Mouse (Mus musculus): Measurements from ENCODE around the gene Ermard. TPM values are rescaled to one million over a fixed set of nuclear protein-coding genes. Genes with fewer than 3 reads are reported as not detected.
A peak's percentile ranks its signal among the peaks of the same experiment; 100 is the strongest.
"Not testable (repeated sequence)": the region's sequence is repeated elsewhere in the genome, so short reads cannot be mapped to it uniquely, and the experiment has no call there.

Gene Ermard
- polyA plus RNA-seq, 1 experiment from 2014 or later, result 94.3 TPM

GRCm38 (mm10) chr17:15031414-15031813, 9.6 kb upstream of the Ermard start:
- not testable (repeated sequence) for H3K4me2 ChIP-seq; H3K27me3 ChIP-seq; H3K27ac ChIP-seq; H3K4me3 ChIP-seq; H3K9me3 ChIP-seq (replicated peaks); H3K9ac ChIP-seq; H3K36me3 ChIP-seq (ENCODE audit: poor library complexity, severe bottlenecking); ATAC-seq; H3K4me1 ChIP-seq
- WGBS, result no CpG with 5 or more reads among the region's 4 CpGs

DNA sequence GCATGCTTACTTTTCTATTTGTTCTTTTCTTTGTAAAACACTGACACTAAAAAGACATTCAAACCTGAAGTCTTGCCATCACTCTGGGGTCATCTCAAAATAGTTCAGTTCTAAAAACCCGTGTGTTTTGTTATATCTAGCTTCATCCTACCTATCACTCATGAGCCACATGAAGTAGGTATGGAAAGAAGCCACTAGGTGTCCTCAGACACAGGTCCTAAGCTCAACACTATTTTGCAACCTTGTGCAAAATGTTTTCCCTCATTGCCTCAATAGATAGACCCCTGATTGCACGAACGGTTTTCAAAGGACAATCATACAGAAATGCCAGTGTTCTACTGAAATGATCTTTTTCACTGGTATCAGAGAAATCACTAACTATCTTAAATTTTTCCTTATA, 553 bp upstream of the Ermard start:
- H3K36me3 ChIP-seq (ENCODE audit: poor library complexity, severe bottlenecking); H3K4me3 ChIP-seq; H3K27me3 ChIP-seq; H3K27ac ChIP-seq; ATAC-seq; H3K9me3 ChIP-seq (replicated peaks); H3K9ac ChIP-seq; H3K4me2 ChIP-seq; H3K4me1 ChIP-seq: not testable (repeated sequence)
- WGBS, result no CpG with 5 or more reads among the region's 3 CpGs

DNA sequence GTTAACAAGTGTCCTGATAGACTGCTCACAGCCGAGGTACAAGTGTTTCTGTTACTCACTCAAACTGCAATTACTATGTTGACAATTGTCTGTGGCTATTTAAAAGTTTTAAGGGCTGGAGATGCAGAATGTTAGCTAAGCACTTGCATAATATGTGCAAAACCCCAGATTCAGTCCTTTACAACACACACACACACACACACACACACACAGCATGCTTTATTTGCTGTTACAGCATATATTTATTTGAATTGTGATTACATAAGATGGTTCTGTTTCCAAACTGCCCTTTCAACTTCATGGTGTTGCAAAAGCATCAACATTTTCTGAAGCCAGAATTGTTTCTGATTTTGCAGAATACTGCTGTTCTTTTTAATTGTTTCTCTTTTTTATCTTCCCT, 9.3 kb downstream of the Ermard start:
- H3K4me2 ChIP-seq; H3K4me1 ChIP-seq; H3K9ac ChIP-seq; H3K9me3 ChIP-seq (replicated peaks); H3K4me3 ChIP-seq; H3K36me3 ChIP-seq (ENCODE audit: poor library complexity, severe bottlenecking); H3K27ac ChIP-seq; ATAC-seq; H3K27me3 ChIP-seq: not testable (repeated sequence)
- WGBS, result no CpG with 5 or more reads among the region's 1 CpGs

DNA sequence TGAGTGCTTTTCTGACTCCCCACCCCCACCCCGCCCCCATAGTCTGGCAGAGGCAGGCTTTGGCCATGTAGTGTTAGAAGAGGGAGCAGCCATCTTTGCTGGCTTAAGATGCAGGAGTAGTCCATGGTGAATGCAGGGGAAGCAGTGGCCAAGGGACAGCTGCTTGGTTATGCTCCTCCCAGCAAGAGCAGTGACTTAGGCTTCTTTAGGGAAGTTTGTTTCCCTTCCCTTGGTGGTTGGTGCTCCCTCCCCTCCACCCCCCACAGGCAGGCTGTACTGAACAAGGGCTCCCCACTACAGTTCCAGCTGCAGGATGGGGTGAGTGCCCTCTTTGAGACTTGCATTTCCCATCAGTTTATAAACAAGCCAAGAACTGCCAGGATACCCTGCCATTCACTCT, 11.8 kb downstream of the Ermard start:
- not testable (repeated sequence) for H3K9me3 ChIP-seq (replicated peaks); H3K4me3 ChIP-seq; H3K4me1 ChIP-seq; H3K27ac ChIP-seq; H3K27me3 ChIP-seq; H3K4me2 ChIP-seq; H3K9ac ChIP-seq; ATAC-seq
- WGBS, result 60% methylated on average over 1 of the region's 1 CpGs
- peaks cover 20% of the 10 kb centered on the region for H3K36me3 ChIP-seq (ENCODE audit: poor library complexity, severe bottlenecking)

- not testable (repeated sequence) for H3K27me3 ChIP-seq; H3K9ac ChIP-seq; ATAC-seq; H3K27ac ChIP-seq; H3K4me2 ChIP-seq; H3K9me3 ChIP-seq (replicated peaks); H3K4me3 ChIP-seq; H3K4me1 ChIP-seq
- 96% methylated on average over 6 of the region's 8 CpGs for WGBS
- H3K36me3 ChIP-seq (ENCODE audit: poor library complexity, severe bottlenecking), result peaks cover 25% of the 10 kb centered on the region
Measured at GRCm38 (mm10) chr17:15053183-15053828, 12.3 kb downstream of the Ermard start.

GRCm38 (mm10) chr17:15053829-15054200, 12.8 kb downstream of the Ermard start:
- WGBS, result 92% methylated on average over 13 of the region's 13 CpGs
- ATAC-seq, H3K4me3 ChIP-seq: not testable (repeated sequence)

DNA sequence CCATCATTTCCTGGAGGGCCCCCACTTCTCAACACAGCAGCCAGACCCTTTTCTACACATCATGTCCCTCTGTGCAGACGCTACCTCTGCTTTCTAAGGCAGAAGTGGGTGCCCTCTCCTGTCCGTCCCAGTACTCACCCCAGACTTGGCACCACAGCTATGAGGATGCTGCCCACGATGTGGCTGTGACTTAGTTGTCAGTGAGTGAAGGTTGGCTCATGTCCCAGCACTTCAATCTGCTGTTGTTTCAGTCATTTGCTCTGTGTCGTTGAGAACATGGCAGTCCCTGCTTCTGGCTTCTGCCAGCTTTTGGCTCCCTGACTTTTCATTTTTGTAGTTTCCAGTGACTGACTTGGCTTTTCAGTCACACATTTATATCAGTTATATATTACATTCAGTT, 14.9 kb downstream of the Ermard start:
- Histone ChIP-seq H3K27ac (no peak overlapping the region), H3K36me3 (ENCODE audit: poor library complexity, severe bottlenecking) (peaks cover 49% of the 10 kb centered on the region), H3K9me3 (replicated peaks) (no peaks in the 10 kb centered on the region), H3K4me2 (no peak overlapping the region), H3K27me3 (no peaks in the 10 kb centered on the region), H3K4me1 (no peaks in the 10 kb centered on the region), H3K4me3 (no peak overlapping the region), H3K9ac (no peak overlapping the region)
- no peak for ATAC-seq
- WGBS, result 82% methylated on average over 4 of the region's 4 CpGs

More at GRCm38 (mm10) chr17:15053829-15054200, 12.8 kb downstream of the Ermard start:
- H3K27me3 ChIP-seq; H3K4me1 ChIP-seq; H3K9ac ChIP-seq; H3K9me3 ChIP-seq (replicated peaks); H3K4me2 ChIP-seq; H3K27ac ChIP-seq: not testable (repeated sequence)
- peaks cover 30% of the 10 kb centered on the region for H3K36me3 ChIP-seq (ENCODE audit: poor library complexity, severe bottlenecking)

- no peak for ATAC-seq
- H3K27me3 ChIP-seq, result no peaks in the 10 kb centered on the region
- no peak overlapping the region for H3K4me2 ChIP-seq
- H3K4me1 ChIP-seq, result no peaks in the 10 kb centered on the region
- H3K36me3 ChIP-seq (ENCODE audit: poor library complexity, severe bottlenecking), result peaks cover 70% of the 10 kb centered on the region
- H3K4me3 ChIP-seq, result no peak overlapping the region
- WGBS, result 90% methylated on average over 5 of the region's 5 CpGs
- H3K9me3 ChIP-seq (replicated peaks), result no peaks in the 10 kb centered on the region
- H3K9ac ChIP-seq, result no peak overlapping the region
- no peak overlapping the region for H3K27ac ChIP-seq
Measured at GRCm38 (mm10) chr17:15058161-15058591, 17.2 kb downstream of the Ermard start.

DNA sequence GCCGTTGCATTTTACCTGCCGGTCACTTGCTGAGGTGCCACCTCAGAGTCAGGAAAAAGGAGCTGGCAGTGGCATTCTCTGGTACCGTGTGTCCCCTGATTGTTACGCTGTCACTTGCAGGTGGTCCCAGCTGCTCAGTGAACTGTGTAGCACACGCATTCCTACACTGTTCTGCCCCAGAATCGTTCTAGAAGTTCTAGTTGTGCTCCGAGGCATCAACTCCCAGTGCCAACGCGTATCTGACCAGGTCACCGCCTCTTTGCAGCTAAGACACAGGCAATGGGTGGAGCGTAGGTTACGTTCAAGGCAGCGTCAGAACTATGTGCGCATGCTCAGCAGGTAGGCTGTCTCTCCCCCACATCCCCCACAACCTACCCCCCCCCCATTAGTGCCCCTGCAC, 18.6 kb downstream of the Ermard start:
- Histone ChIP-seq H3K27ac (no peak overlapping the region), H3K36me3 (ENCODE audit: poor library complexity, severe bottlenecking) (peaks cover 77% of the 10 kb centered on the region), H3K4me3 (no peak overlapping the region), H3K27me3 (no peaks in the 10 kb centered on the region), H3K9me3 (replicated peaks) (no peaks in the 10 kb centered on the region), H3K4me1 (no peaks in the 10 kb centered on the region), H3K9ac (no peak overlapping the region), H3K4me2 (no peak overlapping the region)
- no peak for ATAC-seq
- WGBS, result 93% methylated on average over 14 of the region's 14 CpGs

GRCm38 (mm10) chr17:15060356-15060755, 19.3 kb downstream of the Ermard start:
- peaks cover 71% of the 10 kb centered on the region for H3K36me3 ChIP-seq (ENCODE audit: poor library complexity, severe bottlenecking)
- ATAC-seq, result no peak
- H3K4me2 ChIP-seq, result no peak overlapping the region
- H3K9me3 ChIP-seq (replicated peaks), result no peaks in the 10 kb centered on the region
- H3K4me3 ChIP-seq, result no peak overlapping the region
- no peak overlapping the region for H3K9ac ChIP-seq
- no peaks in the 10 kb centered on the region for H3K4me1 ChIP-seq
- H3K27ac ChIP-seq, result no peak overlapping the region
- WGBS, result 91% methylated on average over 6 of the region's 6 CpGs
- no peaks in the 10 kb centered on the region for H3K27me3 ChIP-seq

- peaks cover 12% of the 10 kb centered on the region for H3K4me1 ChIP-seq
- no peaks in the 10 kb centered on the region for H3K27me3 ChIP-seq
- H3K4me2 ChIP-seq, result peak overlapping the region; percentile 42
- H3K9me3 ChIP-seq (replicated peaks), result no peaks in the 10 kb centered on the region
- 0 out of 2 replicates have a peak overlapping the region, but pooled peaks have one; percentile 2 for H3K9ac ChIP-seq
- ATAC-seq, result peak; percentile 81
- WGBS, result 38% methylated on average over 13 of the region's 13 CpGs
- H3K27ac ChIP-seq, result peak overlapping the region; percentile 63; the same call in 1 of the 2 replicates
- H3K36me3 ChIP-seq (ENCODE audit: poor library complexity, severe bottlenecking), result peaks cover 31% of the 10 kb centered on the region
- no peak overlapping the region for H3K4me3 ChIP-seq
Measured at GRCm38 (mm10) chr17:15065391-15066024, 24.5 kb downstream of the Ermard start.

GRCm38 (mm10) chr17:15066066-15066465, 25.1 kb downstream of the Ermard start:
- WGBS, result 30% methylated on average over 6 of the region's 6 CpGs
- Histone ChIP-seq H3K4me3 (no peak overlapping the region), H3K9me3 (replicated peaks) (no peaks in the 10 kb centered on the region), H3K36me3 (ENCODE audit: poor library complexity, severe bottlenecking) (peaks cover 27% of the 10 kb centered on the region), H3K4me2 (peak overlapping the region; percentile 42), H3K4me1 (peaks cover 12% of the 10 kb centered on the region), H3K27ac (peak overlapping the region; percentile 63), H3K27me3 (no peaks in the 10 kb centered on the region), H3K9ac (0 out of 2 replicates have a peak overlapping the region, but pooled peaks have one; percentile 2)
- peak; percentile 85 for ATAC-seq
